Mouse (Mus musculus): ENCODE results near the gene Harbi1. TPM values are rescaled to one million over a fixed set of nuclear protein-coding genes. Genes with fewer than 3 reads are reported as not detected.

Gene Harbi1
- polyA plus RNA-seq, 1 experiment = 3.5 TPM

DNA sequence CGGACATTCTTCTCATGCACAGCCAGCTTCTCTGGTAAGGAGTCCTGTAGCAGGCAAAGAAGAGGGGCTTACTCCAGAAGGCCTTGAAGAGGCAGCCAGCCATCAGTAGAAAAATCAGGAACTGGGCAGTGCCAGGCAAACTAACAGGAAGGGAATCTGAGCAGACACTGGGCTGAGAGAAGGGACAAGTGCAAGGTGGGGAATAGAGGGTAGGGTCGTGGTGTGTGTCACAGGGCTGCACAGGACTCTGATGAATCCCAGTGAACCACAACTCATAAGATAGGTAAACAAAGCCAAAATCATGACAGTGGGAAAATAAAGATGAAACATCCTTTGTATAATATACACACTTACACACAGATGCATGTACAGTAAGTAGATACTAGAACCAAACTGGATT, 34.2 kb upstream of the Harbi1 start:
- DNase-seq = no peak
- TF ChIP-seq POLR2A (IDR thresholded peaks at IDR 0.05; ENCODE audit: borderline replicate concordance, extremely low read depth, low read depth, low read length) (no peak), CTCF (IDR thresholded peaks at IDR 0.05; ENCODE audit: insufficient read depth, low read length) (no peak)
- H3K4me1 ChIP-seq (ENCODE audit: control insufficient read depth, insufficient read depth, low read length) = no peaks in the 10 kb centered on the region
- no peak overlapping the region for H3K4me3 ChIP-seq (replicated peaks; ENCODE audit: extremely low read depth, low read depth, low read length)
- WGBS = 71% methylated on average over 2 of the region's 2 CpGs

DNA sequence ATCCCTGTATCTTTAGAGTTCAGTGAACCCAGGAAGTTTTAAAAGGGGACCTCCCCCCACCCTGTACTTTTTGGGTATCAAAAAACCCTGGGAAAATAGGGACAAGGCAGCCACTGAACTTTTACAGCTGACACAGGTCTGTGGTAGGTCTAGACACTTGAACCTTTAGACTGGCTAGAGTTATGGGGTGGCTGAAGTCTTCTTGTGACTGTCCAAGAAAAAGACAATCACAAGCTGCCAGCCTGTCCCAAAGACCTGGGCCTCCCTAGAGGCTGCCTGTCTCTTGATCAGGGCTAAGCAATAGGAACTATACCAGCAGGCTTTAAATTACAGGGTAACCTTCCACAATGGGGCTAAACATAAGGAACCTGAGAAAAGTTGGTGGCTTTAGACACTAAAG, 33.7 kb upstream of the Harbi1 start:
- H3K4me1 ChIP-seq (ENCODE audit: control insufficient read depth, insufficient read depth, low read length) = no peaks in the 10 kb centered on the region
- no peak for TF ChIP-seq CTCF (IDR thresholded peaks at IDR 0.05; ENCODE audit: insufficient read depth, low read length)
- TF ChIP-seq POLR2A (IDR thresholded peaks at IDR 0.05; ENCODE audit: borderline replicate concordance, extremely low read depth, low read depth, low read length) = no peak
- no peak overlapping the region for H3K4me3 ChIP-seq (replicated peaks; ENCODE audit: extremely low read depth, low read depth, low read length)
- DNase-seq = no peak

DNA sequence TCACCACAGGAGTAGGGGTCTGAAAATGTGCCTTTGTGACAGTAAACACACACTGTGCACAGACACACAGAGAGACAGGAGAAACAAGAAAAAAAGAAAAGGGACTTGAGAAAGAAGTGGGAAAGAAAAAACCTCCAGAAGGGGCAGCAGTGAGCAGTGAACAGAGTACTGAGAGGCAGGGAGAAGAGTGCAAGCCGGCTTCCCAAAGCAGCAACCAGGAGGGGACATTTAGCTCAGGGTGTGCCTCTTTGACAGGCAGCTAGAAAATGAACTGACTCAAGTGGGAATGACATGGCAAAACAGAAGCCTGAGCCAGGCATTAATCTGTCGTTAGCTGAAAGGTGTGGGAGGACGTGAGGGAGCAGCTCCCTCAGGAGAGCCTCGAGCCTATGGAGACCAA, 27.8 kb upstream of the Harbi1 start:
- TF ChIP-seq CTCF (IDR thresholded peaks at IDR 0.05; ENCODE audit: insufficient read depth, low read length) (peak; percentile 33; the same call in 1 of the 2 replicates), POLR2A (IDR thresholded peaks at IDR 0.05; ENCODE audit: borderline replicate concordance, extremely low read depth, low read depth, low read length) (no peak)
- Histone ChIP-seq H3K4me1 (ENCODE audit: control insufficient read depth, insufficient read depth, low read length) (no peaks in the 10 kb centered on the region; the same call in 1 of the 2 replicates), H3K4me3 (replicated peaks; ENCODE audit: extremely low read depth, low read depth, low read length) (no peak overlapping the region)
- DNase-seq = peak; percentile 27
- 49% methylated on average over 4 of the region's 4 CpGs for WGBS

DNA sequence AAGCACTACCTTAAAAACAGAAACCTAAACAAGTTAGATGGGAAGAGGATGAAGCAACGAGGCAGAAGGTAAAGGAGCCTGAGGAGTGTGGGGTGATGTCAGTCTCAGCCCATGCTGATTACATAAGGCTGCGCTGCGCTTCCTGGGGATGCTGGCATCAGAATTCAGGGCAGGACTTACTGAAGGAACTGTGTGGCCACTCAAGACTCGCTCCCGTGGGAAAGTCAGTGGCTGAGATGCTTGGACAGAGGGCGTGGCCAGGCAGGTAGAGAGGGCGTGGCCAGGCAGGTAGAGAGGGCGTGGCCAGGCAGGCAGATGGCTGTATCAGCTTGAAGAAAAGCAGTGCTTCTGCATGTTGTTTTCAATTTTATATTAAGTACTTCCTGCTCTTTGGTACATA, 26.7 kb upstream of the Harbi1 start:
- no peaks in the 10 kb centered on the region; the same call in 1 of the 2 replicates for H3K4me1 ChIP-seq (ENCODE audit: control insufficient read depth, insufficient read depth, low read length)
- TF ChIP-seq CTCF (IDR thresholded peaks at IDR 0.05; ENCODE audit: insufficient read depth, low read length) (no peak), POLR2A (IDR thresholded peaks at IDR 0.05; ENCODE audit: borderline replicate concordance, extremely low read depth, low read depth, low read length) (0 out of 2 replicates have a peak, but pooled peaks have one; percentile 4)
- WGBS = 68% methylated on average over 8 of the region's 8 CpGs
- H3K4me3 ChIP-seq (replicated peaks; ENCODE audit: extremely low read depth, low read depth, low read length) = no peak overlapping the region
- DNase-seq = peak; percentile 38

GRCm38 (mm10) chr2:91689452-91689851, 21.2 kb upstream of the Harbi1 start:
- H3K4me3 ChIP-seq (replicated peaks; ENCODE audit: extremely low read depth, low read depth, low read length) = no peak overlapping the region
- TF ChIP-seq POLR2A (IDR thresholded peaks at IDR 0.05; ENCODE audit: borderline replicate concordance, extremely low read depth, low read depth, low read length) = no peak
- TF ChIP-seq CTCF (IDR thresholded peaks at IDR 0.05; ENCODE audit: insufficient read depth, low read length) = no peak
- DNase-seq = no peak
- WGBS = 85% methylated on average over 7 of the region's 7 CpGs
- H3K4me1 ChIP-seq (ENCODE audit: control insufficient read depth, insufficient read depth, low read length) = no peaks in the 10 kb centered on the region

- TF ChIP-seq CTCF (IDR thresholded peaks at IDR 0.05; ENCODE audit: insufficient read depth, low read length) (no peak), POLR2A (IDR thresholded peaks at IDR 0.05; ENCODE audit: borderline replicate concordance, extremely low read depth, low read depth, low read length) (no peak)
- H3K4me3 ChIP-seq (replicated peaks; ENCODE audit: extremely low read depth, low read depth, low read length) = no peak overlapping the region
- H3K4me1 ChIP-seq (ENCODE audit: control insufficient read depth, insufficient read depth, low read length) = no peaks in the 10 kb centered on the region; the same call in none of the 2 replicates
- WGBS = 67% methylated on average over 10 of the region's 10 CpGs
- DNase-seq = no peak
Measured at GRCm38 (mm10) chr2:91695436-91696224, 15.0 kb upstream of the Harbi1 start.

GRCm38 (mm10) chr2:91696225-91696590, 14.4 kb upstream of the Harbi1 start:
- no peak for DNase-seq
- WGBS = 37% methylated on average over 1 of the region's 1 CpGs

DNA sequence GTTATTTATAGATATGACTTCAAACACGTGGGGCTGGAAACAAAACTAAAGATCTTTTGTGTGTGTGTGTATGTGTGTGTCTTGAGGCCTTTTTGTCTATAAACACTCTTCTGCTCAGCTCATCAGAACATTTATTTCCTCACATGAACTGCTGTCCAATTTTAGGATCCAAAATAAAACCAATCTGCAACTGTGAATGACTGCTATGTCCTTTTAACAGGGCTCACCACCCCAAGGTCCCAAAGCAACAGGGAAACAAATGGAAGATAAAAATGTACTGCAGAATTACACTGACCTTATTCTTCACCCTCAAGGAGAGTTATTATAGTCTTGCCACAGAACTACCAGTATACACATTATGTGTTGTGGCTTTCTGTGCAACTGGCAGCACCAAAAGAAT, 11.4 kb upstream of the Harbi1 start:
- DNase-seq = no peak
- TF ChIP-seq POLR2A (IDR thresholded peaks at IDR 0.05; ENCODE audit: borderline replicate concordance, extremely low read depth, low read depth, low read length) = no peak
- WGBS = 23% methylated on average over 1 of the region's 1 CpGs
- Histone ChIP-seq H3K4me3 (replicated peaks; ENCODE audit: extremely low read depth, low read depth, low read length) (no peak overlapping the region), H3K4me1 (ENCODE audit: control insufficient read depth, insufficient read depth, low read length) (no peaks in the 10 kb centered on the region; the same call in none of the 2 replicates)

More at GRCm38 (mm10) chr2:91696225-91696590, 14.4 kb upstream of the Harbi1 start:
- Histone ChIP-seq H3K4me1 (ENCODE audit: control insufficient read depth, insufficient read depth, low read length) (no peaks in the 10 kb centered on the region; the same call in none of the 2 replicates), H3K4me3 (replicated peaks; ENCODE audit: extremely low read depth, low read depth, low read length) (no peak overlapping the region)
- TF ChIP-seq POLR2A (IDR thresholded peaks at IDR 0.05; ENCODE audit: borderline replicate concordance, extremely low read depth, low read depth, low read length) (no peak), CTCF (IDR thresholded peaks at IDR 0.05; ENCODE audit: insufficient read depth, low read length) (no peak)

DNA sequence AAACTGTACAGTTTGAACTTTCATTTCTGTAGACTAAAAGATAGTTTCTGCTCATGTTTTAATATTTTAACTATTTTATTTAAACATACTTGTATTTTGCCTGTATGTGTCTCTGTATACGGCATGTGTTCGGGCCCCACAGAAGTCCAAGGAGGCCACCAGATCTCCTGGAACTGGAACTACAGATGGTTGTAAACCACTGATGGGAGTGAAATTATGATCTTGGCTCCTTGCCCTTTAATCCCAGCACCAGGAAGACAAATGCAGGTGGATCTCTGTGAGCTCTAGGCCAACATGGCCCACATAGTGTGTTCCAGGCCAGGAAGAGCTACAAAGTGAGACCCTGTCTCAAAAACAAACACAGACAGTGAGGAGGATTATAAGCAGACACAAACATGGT, 9.3 kb upstream of the Harbi1 start:
- no peak for DNase-seq
- no peak for TF ChIP-seq POLR2A (IDR thresholded peaks at IDR 0.05; ENCODE audit: borderline replicate concordance, extremely low read depth, low read depth, low read length)
- TF ChIP-seq CTCF (IDR thresholded peaks at IDR 0.05; ENCODE audit: insufficient read depth, low read length) = no peak
- WGBS = 100% methylated on average over 2 of the region's 2 CpGs
- Histone ChIP-seq H3K4me1 (ENCODE audit: control insufficient read depth, insufficient read depth, low read length) (no peaks in the 10 kb centered on the region; the same call in none of the 2 replicates), H3K4me3 (replicated peaks; ENCODE audit: extremely low read depth, low read depth, low read length) (no peak overlapping the region)

GRCm38 (mm10) chr2:91705736-91706135, 4.9 kb upstream of the Harbi1 start:
- Histone ChIP-seq H3K4me1 (ENCODE audit: control insufficient read depth, insufficient read depth, low read length) (peaks cover 6% of the 10 kb centered on the region), H3K4me3 (replicated peaks; ENCODE audit: extremely low read depth, low read depth, low read length) (no peak overlapping the region)
- DNase-seq = no peak
- 76% methylated on average over 6 of the region's 6 CpGs for WGBS
- no peak for TF ChIP-seq CTCF (IDR thresholded peaks at IDR 0.05; ENCODE audit: insufficient read depth, low read length)
- no peak for TF ChIP-seq POLR2A (IDR thresholded peaks at IDR 0.05; ENCODE audit: borderline replicate concordance, extremely low read depth, low read depth, low read length)
